Mouse (Mus musculus): Measurements from ENCODE around the gene Zfp369.
"Not testable (repeated sequence)": the region's sequence is repeated elsewhere in the genome, so short reads cannot be mapped to it uniquely, and the experiment has no call there.

Zfp369 gene

GRCm38 (mm10) chr13:65278383-65279341 is at the start of gene Zfp369:
TSS of gene Zfp369 (plus strand) at chr13:65278814.
- DNase-seq = peak; percentile 96

GRCm38 (mm10) chr13:65237211-65237610 is 41.4 kb upstream of the Zfp369 start:
- no peak for DNase-seq

GRCm38 (mm10) chr13:65240509-65241098 is 38.0 kb upstream of the Zfp369 start:
- DNase-seq = peak; percentile 99

GRCm38 (mm10) chr13:65241099-65241626 is 37.5 kb upstream of the Zfp369 start:
- peak; percentile 95 for DNase-seq

GRCm38 (mm10) chr13:65241627-65242318 is 36.8 kb upstream of the Zfp369 start:
- DNase-seq = peak; percentile 24

GRCm38 (mm10) chr13:65242319-65242787 is 36.3 kb upstream of the Zfp369 start:
- DNase-seq = no peak

GRCm38 (mm10) chr13:65243273-65243672 is 35.3 kb upstream of the Zfp369 start:
- DNase-seq = no peak

GRCm38 (mm10) chr13:65258175-65258954 is 20.2 kb upstream of the Zfp369 start:
- peak; percentile 85 for DNase-seq

- no peak for DNase-seq
These were observed 19.4 kb upstream of the Zfp369 start, which contains the start of gene Gm10775 for GRCm38 (mm10) chr13:65259239-65259638. TSS of gene Gm10775 (plus strand) at chr13:65259539.

- DNase-seq = no peak
These were observed 16.5 kb upstream of the Zfp369 start for GRCm38 (mm10) chr13:65262086-65262485.

GRCm38 (mm10) chr13:65277994-65278382 is 626 bp upstream of the Zfp369 start:
- no peak for DNase-seq

GRCm38 (mm10) chr13:65286771-65287170 is 8.2 kb downstream of the Zfp369 start:
- no peak for DNase-seq

- no peak for DNase-seq
These were observed 17.7 kb downstream of the Zfp369 start for GRCm38 (mm10) chr13:65296354-65296753.

GRCm38 (mm10) chr13:65310849-65311248 is 32.2 kb downstream of the Zfp369 start:
- peak; percentile 11 for DNase-seq

GRCm38 (mm10) chr13:65311311-65311755 is 32.7 kb downstream of the Zfp369 start:
- peak; percentile 8 for DNase-seq

- no peak for DNase-seq
These were observed 33.2 kb downstream of the Zfp369 start for GRCm38 (mm10) chr13:65311826-65312225.

- not testable (repeated sequence) for DNase-seq
These were observed 69.9 kb downstream of the Zfp369 start for GRCm38 (mm10) chr13:65348501-65348900.

- DNase-seq = not testable (repeated sequence)
These were observed 73.2 kb downstream of the Zfp369 start for GRCm38 (mm10) chr13:65351768-65352167.

Measured in right cerebral cortex, adult 18-20 months (tissue).